Mouse (Mus musculus) hindbrain, postnatal 0 days (tissue): ENCODE measurements around the gene Marco. TPM values are rescaled to one million over a fixed set of nuclear protein-coding genes. Genes with fewer than 3 reads are reported as not detected.

Source experiments
- ATAC-seq: fragments of 200-750 bp; cut with Nextera tagmentation; 2 replicates; pipeline ENCODE4 v1.8.0; 2017; ENCODE audit warnings: mild to moderate bottlenecking, moderate TSS enrichment, moderate library complexity
- DNase-seq: peaks from one replicate; pipeline ENCODE4 v3.0.0-alpha.2; 2015; ENCODE audit warnings: low spot score
- H3K27ac ChIP-seq: fragments of 300-500 bp; sonication (generic); 2 replicates; pipeline ENCODE4 v1.5.1; 2014; ENCODE audit warnings: mild to moderate bottlenecking
- H3K27me3 ChIP-seq: fragments of 300-500 bp; sonication (generic); 2 replicates; pipeline ENCODE4 v1.6.1; 2014; ENCODE audit warnings: low read length, mixed read lengths; ENCODE audit not compliant: insufficient read depth
- H3K36me3 ChIP-seq: fragments of 300-500 bp; sonication (generic); 2 replicates; pipeline ENCODE4 v1.6.1; 2014; ENCODE audit warnings: low read length, mixed read lengths; ENCODE audit not compliant: insufficient read depth
- H3K4me1 ChIP-seq: fragments of 300-500 bp; sonication (generic); 2 replicates; pipeline ENCODE4 v1.6.1; 2014; ENCODE audit warnings: antibody characterized with exemption, low read length, mixed read lengths; ENCODE audit not compliant: insufficient read depth
- H3K4me2 ChIP-seq: fragments of 300-500 bp; sonication (generic); 2 replicates; pipeline ENCODE4 v1.6.1; 2014; ENCODE audit warnings: low read depth, mild to moderate bottlenecking, low read length, moderate library complexity, mixed read lengths
- H3K4me3 ChIP-seq: fragments of 300-500 bp; sonication (generic); 2 replicates; pipeline ENCODE4 v1.5.1; 2014; ENCODE audit warnings: low read length
- H3K9ac ChIP-seq: fragments of 300-500 bp; sonication (generic); replicated peaks from 2 replicates; pipeline ENCODE4 v1.6.1; 2014; ENCODE audit warnings: mild to moderate bottlenecking, low read length, moderate library complexity, mixed read lengths
- H3K9me3 ChIP-seq: fragments of 300-500 bp; sonication (generic); 2 replicates; pipeline ENCODE4 v1.6.1; 2016; ENCODE audit warnings: low read length, mixed read lengths
- CTCF ChIP-seq: IDR thresholded peaks from 2 replicates; pipeline ENCODE4 v1.5.1; 2016; ENCODE audit warnings: antibody characterized with exemption, control low read depth, low read depth
- WGBS: fragments of 180-500 bp; shearing (Covaris S2); extraction: QIAGEN DNeasy Blood & Tissue Kit; methylation state at CpG from one replicate; pipeline ENCODE4 v1.1.7; 2014; 5-methylcytosine and 5-hydroxymethylcytosine counted together
- polyA plus RNA-seq: library from polyadenylated mRNA; unstranded; fragments of >200 nt; fragmentation: Nextera tagmentation; extraction: Ambion mirVana; gene quantifications from 2 replicates; pipeline ENCODE4 v1.2.1, GENCODE M21; 2015
- total RNA-seq: library from RNA; depleted of rRNA; stranded (reverse); fragments of >200 nt; gene quantifications from 2 replicates; pipeline ENCODE4 v1.2.3, GENCODE M21; 2014; rRNA removed

Gene Marco
- total RNA-seq (not detected in 2 replicates), polyA plus RNA-seq (0.15 TPM in 1 of 2 replicates, not detected in the other)

DNA sequence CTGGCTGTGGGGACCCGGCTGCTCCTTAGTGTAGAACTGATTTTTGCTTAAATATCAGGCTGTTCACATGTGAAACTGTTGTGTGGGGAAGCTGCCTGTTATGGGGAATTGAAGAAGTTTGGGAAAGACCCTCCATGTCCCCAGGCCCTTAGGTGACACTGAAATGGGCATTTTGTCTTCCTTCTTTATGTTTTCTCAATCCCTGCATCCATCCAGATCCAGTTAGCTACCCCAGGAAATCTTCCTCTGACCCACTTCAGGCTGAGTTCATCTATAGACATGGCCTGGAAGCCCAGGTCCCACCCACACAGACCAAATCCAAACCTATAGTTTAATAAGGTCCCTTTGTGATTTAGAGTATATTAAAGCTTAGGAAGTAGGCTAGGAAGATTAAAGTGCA is at the start of gene Marco:
Marco (minus strand) TSS at position 101 of the 400 bp plus-strand sequence.
- H3K9ac ChIP-seq: no peak within 1 kb of the TSS
- no peak within 1 kb of the TSS for H3K27ac ChIP-seq
- DNase-seq (no peak), ATAC-seq (no peak)
- H3K4me3 ChIP-seq: no peak within 1 kb of the TSS
- H3K36me3 ChIP-seq: no peaks in the 10 kb centered on the region
- TF ChIP-seq CTCF: no peak
- H3K4me1 ChIP-seq: no peaks in the 10 kb centered on the region
- no peak within 1 kb of the TSS for H3K4me2 ChIP-seq
- no peaks in the 10 kb centered on the region; the same call in 1 of the 2 replicates for H3K27me3 ChIP-seq
- 67% methylated on average over 1 of the region's 1 CpGs for WGBS
- H3K9me3 ChIP-seq: no peaks in the 10 kb centered on the region

DNA sequence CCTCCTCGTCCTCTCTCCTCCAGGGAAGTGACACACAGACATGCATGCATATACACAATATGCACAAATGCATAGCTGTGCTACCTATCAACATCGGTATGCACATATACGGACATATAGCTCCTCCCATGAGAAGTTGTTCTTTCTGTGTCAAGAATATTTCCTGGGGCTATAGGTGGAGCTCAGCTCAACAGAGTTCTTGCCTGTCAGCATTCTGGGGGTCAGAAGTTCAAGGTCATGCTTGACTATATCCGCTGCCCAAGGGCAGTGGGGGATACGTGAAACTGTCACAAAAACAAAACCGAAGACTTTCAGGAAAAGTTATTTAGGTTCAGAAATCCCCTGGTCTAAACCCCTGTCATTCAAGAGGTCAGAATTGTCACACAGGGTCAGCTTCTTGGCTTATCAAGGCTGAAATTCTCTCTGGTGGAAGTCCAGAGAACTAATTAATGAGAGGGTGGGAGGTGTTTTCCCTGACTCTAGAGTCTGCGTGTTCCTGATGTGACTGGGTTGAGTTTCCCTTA is 34.7 kb upstream of the Marco start:
- DNase-seq: no peak
- no peaks in the 10 kb centered on the region for H3K27me3 ChIP-seq
- no peak overlapping the region for H3K4me3 ChIP-seq

GRCm38 (mm10) chr1:120536998-120537397 is 32.2 kb upstream of the Marco start:
- Histone ChIP-seq H3K9me3 (no peaks in the 10 kb centered on the region), H3K4me2 (no peak overlapping the region), H3K36me3 (no peaks in the 10 kb centered on the region), H3K27me3 (no peaks in the 10 kb centered on the region), H3K4me1 (no peaks in the 10 kb centered on the region), H3K27ac (no peak overlapping the region), H3K9ac (no peak overlapping the region), H3K4me3 (no peak overlapping the region)
- ATAC-seq (no peak), DNase-seq (no peak)
- no peak for TF ChIP-seq CTCF
- 77% methylated on average over 1 of the region's 1 CpGs for WGBS

More for the DNA sequence above, 34.7 kb upstream of the Marco start:
- Histone ChIP-seq H3K9me3 (no peaks in the 10 kb centered on the region), H3K27ac (no peak overlapping the region), H3K4me1 (no peaks in the 10 kb centered on the region), H3K36me3 (no peaks in the 10 kb centered on the region), H3K4me2 (no peak overlapping the region), H3K9ac (no peak overlapping the region)
- no peak for ATAC-seq
- WGBS: 84% methylated on average over 7 of the region's 7 CpGs
- no peak for TF ChIP-seq CTCF

- WGBS: 95% methylated on average over 1 of the region's 1 CpGs
- no peak overlapping the region for H3K9ac ChIP-seq
- ATAC-seq: no peak
Observed at GRCm38 (mm10) chr1:120535919-120536318, 31.1 kb upstream of the Marco start.

DNA sequence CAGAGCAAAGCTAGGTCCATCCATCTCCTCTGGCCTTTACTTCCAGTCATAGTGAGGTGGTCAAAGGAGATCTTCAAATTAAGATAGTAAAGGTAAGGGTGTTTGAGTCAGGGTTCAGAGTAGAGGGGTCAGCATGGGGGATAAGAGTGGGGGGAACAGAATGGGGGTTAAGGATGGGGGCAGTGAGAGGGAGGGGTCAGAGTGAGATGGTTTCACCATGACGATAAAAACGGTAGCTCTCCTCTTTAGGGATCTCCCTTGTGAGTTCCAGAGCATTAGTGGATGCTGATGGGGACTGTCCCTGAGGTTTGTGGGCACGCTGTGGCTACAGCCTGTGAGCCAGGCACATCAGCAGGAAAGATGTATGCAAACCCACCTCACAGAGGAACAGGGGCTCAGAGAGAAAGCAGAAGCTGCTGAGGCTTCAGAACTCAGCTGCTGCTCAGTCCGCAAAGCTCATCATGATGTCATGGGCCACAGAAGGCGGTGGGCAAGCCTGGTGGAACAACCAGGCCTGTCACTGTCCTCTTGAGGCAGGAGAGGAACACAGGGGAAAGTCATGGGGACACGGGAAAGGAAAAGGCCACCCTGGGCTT is 27.6 kb upstream of the Marco start:
- H3K36me3 ChIP-seq: no peaks in the 10 kb centered on the region
- H3K4me2 ChIP-seq: no peak overlapping the region
- DNase-seq (no peak), ATAC-seq (no peak)
- no peaks in the 10 kb centered on the region for H3K9me3 ChIP-seq
- 79% methylated on average over 6 of the region's 6 CpGs for WGBS
- no peaks in the 10 kb centered on the region for H3K27me3 ChIP-seq
- no peak overlapping the region for H3K27ac ChIP-seq
- no peaks in the 10 kb centered on the region for H3K4me1 ChIP-seq
- H3K4me3 ChIP-seq: no peak overlapping the region
- H3K9ac ChIP-seq: no peak overlapping the region
- TF ChIP-seq CTCF: no peak

More at GRCm38 (mm10) chr1:120535919-120536318, 31.1 kb upstream of the Marco start:
- Histone ChIP-seq H3K36me3 (no peaks in the 10 kb centered on the region), H3K4me3 (no peak overlapping the region), H3K27me3 (no peaks in the 10 kb centered on the region), H3K4me1 (no peaks in the 10 kb centered on the region), H3K4me2 (no peak overlapping the region), H3K9me3 (no peaks in the 10 kb centered on the region), H3K27ac (no peak overlapping the region)
- DNase-seq: no peak
- TF ChIP-seq CTCF: no peak

DNA sequence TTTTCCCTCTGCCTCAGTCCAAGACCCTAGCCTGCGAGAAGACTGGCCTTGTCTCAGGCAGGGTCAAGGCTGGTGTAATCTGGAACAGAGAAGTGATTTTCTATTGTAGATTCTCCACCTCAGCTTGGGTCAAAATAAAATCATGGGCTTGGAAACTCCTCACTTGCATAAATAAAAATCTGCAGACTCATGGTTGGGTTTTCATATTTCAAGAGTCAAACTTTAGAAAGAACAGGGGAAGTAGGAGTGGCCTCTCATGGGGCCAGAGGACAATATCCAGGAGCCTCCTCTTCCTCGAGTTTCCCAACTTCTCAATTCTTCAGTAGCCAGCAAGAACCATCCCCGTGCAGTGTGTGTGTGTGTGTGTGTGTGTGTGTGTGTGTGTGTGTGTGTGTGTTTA is 26.9 kb upstream of the Marco start:
- H3K4me2 ChIP-seq: no peak overlapping the region

GRCm38 (mm10) chr1:120529881-120530280 is 25.1 kb upstream of the Marco start:
- Histone ChIP-seq H3K36me3 (no peaks in the 10 kb centered on the region), H3K9ac (no peak overlapping the region), H3K4me2 (no peak overlapping the region), H3K4me3 (no peak overlapping the region), H3K27me3 (no peaks in the 10 kb centered on the region), H3K9me3 (no peaks in the 10 kb centered on the region), H3K27ac (no peak overlapping the region), H3K4me1 (no peaks in the 10 kb centered on the region)
- no peak for ATAC-seq
- WGBS: 87% methylated on average over 2 of the region's 2 CpGs
- no peak for TF ChIP-seq CTCF
- DNase-seq: no peak

More for the DNA sequence above, 26.9 kb upstream of the Marco start:
- no peak overlapping the region for H3K27ac ChIP-seq
- no peaks in the 10 kb centered on the region for H3K36me3 ChIP-seq
- no peak for TF ChIP-seq CTCF
- no peak overlapping the region for H3K9ac ChIP-seq
- DNase-seq (no peak), ATAC-seq (no peak)
- no peak overlapping the region for H3K4me3 ChIP-seq
- WGBS: 90% methylated on average over 3 of the region's 3 CpGs
- no peaks in the 10 kb centered on the region for H3K4me1 ChIP-seq
- no peaks in the 10 kb centered on the region for H3K27me3 ChIP-seq
- H3K9me3 ChIP-seq: no peaks in the 10 kb centered on the region
